Mouse (Mus musculus) embryo, embryonic 10 days (tissue): ENCODE results near the gene Baiap2.

Source experiments
- DNase-seq: peaks from one replicate; pipeline ENCODE4 v3.0.0-alpha.2; 2015; ENCODE audit warnings: low spot score

Baiap2 gene

DNA sequence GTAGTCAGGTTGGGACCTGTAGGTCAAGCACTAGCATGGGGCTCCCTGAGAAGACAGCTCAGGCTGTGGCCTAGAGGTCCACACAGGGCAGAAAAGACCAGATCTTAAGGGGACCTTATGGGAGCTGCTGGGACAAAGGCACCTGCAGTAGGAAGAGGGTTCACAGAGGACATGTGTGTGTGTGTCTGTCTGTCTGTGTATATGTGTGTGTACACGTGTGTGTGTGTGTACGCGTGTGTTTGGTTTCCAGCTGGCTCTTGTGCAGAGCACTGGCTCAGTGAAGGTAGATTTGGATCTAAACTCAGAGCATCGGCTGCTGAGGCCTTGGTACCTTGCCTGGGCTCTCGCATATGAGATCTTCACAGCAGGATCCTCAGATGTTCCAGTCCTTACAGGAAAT is 21.9 kb upstream of the Baiap2 start:
- no peak for DNase-seq

GRCm38 (mm10) chr11:119925176-119925575 is 17.4 kb upstream of the Baiap2 start:
- DNase-seq = no peak

DNA sequence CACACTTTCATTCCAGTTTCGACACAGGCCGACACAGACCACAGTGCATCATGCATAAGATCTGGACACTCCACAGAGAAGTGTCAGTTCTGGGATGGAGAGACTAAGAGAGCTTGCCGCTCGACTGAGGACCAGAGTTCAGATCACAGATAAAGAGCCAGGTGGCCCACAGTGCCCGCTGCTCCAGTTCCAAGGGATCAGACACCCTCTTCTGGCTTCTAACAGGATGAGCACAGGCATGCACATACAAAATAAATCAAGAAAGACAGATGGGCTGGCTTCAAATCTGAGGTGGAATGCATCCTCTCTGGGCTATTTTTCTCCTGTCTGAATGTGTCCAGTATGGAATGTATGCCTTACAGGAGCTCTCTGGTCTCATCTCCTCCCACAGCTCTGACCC is 15.8 kb upstream of the Baiap2 start:
- DNase-seq = no peak

- DNase-seq = no peak
Observed at GRCm38 (mm10) chr11:119928023-119928681, 14.4 kb upstream of the Baiap2 start.

DNA sequence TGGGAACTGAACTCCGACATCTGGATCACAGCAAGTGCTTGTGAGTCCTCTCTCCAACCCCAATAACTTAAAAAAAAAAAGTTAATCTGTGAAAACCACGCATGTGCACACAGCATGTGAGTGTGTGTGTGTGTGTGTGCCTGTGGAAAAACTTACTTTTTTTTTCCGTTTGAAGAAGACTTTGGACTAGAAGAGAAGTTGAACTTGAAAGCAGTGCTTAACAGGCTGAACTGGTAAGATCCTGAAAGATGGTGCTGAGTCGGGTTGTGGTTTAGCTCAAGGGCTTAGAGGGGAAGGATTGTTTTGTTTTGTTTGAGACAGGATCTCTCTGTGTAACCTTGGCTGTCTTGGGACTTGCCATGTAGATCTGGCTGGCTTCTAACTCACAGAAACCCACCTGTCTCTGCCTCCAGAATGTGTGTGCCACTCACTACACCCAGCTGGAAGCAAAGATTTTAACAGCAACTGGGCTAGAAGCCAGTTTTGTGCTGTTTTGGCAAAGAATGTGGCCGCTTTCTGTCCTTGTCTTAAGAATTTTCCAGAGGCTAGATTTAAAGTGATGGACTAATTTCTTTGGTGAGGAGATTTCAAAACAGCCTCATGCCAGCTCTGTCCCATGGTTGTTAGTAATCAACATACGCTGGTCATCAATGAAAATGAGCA is 12.8 kb upstream of the Baiap2 start:
- DNase-seq = no peak

GRCm38 (mm10) chr11:119931809-119932208 is 10.8 kb upstream of the Baiap2 start:
- DNase-seq = no peak

- no peak for DNase-seq
Observed at GRCm38 (mm10) chr11:119933142-119933541, 9.4 kb upstream of the Baiap2 start.

DNA sequence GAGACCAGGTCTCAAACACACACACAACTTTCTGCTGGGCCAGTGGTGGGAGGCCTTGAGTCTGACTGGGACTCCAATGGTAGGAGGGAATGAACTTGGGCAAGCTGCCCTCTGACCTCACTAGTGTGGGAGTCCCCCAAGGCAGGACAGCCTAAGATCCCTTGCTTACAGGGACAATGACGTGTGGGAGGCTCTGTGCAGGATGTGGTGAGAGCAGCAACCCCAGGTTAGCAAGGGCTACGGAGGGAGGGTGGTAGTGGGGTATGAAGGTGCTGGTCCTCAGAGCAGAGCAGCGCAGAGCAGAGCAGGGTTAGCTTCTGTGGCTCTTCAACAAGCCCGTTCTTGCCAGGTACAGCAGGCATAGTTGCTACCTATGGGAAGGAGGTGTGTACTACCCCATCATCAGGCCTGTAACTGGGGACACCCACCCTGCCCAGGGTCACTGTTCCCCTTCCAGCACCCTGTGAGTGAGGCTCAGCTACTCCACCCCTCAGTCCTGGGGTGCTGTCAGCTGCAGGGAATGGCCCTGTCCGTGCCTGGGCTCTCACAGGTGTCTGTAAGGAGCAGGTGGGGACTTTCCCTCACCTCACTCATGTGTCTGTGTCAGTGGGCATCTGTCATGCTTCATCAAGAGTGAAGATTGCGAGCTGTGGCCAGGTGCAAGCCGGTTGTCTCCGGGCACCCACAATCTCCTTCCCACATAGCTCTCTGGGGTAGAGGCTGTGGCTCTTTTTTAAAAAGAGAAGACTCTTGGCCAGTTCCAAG is 8.6 kb upstream of the Baiap2 start:
- DNase-seq = no peak

DNA sequence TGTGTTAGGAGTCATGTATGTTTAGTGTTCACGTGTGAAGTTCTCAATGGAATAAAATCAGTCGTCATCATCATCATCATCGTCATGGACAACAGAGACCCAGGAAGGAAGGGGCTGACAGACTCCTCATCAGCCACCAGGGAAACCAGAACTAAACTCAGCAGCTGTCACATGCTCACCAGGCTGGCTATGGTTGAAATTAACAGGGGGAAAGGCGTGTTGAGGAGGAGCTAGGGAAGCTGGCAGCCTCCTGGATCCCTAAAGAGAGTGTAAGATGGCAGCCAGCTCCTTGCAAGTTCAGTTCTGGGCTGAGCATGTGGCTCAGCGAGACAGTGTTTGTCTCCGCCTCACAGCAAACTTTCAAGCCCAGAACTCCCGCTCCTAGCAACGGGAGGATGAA is 7.8 kb upstream of the Baiap2 start:
- no peak for DNase-seq

GRCm38 (mm10) chr11:119935457-119935856 is 7.1 kb upstream of the Baiap2 start:
- peak; percentile 79 for DNase-seq

- DNase-seq = no peak
Observed at GRCm38 (mm10) chr11:119936456-119936855, 6.1 kb upstream of the Baiap2 start.

- DNase-seq = no peak
Observed at GRCm38 (mm10) chr11:119937216-119937615, 5.3 kb upstream of the Baiap2 start.

DNA sequence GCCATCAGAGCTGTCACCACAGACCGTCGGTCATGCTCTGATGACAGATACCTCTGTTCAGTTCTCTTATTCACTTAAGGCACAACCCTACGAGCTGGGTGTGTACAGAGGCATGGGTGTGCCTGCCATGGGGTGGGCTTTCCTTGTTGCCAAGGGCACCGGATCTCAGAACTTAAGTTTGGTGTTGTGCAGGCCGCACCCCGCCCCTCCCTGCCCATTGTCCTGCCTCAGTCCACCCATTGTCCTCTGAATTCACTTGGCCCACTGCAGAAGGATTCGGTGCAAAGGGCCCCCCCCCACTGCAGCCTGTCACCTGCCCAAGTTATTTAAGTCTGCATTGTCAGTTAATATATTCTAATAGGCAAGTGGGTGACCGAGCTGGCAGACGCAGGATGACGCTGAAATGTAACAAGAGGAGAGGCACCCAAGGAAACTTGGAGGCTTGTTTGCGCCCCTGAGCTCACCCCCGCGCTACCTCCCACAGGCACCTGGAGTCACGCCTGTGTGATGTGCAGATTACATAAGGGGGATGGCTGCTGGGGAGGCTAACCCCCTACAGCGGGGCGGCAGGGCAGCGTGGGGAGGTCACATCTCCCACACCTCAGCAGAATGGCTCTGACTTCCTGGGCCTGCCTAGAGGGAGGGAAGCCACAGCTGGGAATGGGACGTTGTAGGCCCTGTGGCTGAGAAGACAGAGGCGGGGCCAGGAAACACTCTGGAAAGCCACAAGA is 4.6 kb upstream of the Baiap2 start:
- no peak for DNase-seq

- no peak for DNase-seq
Observed at GRCm38 (mm10) chr11:119939073-119939710, 3.4 kb upstream of the Baiap2 start.

DNA sequence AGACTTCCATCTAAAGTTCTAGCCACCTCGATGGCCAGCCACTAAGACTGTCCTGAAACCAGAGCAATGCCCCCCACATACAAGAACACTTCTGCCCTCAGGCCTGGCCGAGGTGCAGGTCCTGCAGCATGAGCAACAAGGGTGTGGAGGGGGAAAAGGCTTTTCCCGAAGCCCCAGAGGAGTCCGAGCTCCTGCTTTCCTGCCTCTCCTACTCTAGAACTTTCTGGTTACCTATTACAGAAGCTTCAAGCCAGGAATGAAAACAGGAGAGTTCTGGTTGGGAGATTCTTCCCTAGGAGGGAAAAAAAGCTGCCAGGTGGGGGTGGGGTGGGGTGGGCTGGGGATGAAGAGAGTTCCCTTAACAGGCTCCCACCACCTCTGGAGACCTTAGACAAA is 2.9 kb upstream of the Baiap2 start:
- DNase-seq = no peak

DNA sequence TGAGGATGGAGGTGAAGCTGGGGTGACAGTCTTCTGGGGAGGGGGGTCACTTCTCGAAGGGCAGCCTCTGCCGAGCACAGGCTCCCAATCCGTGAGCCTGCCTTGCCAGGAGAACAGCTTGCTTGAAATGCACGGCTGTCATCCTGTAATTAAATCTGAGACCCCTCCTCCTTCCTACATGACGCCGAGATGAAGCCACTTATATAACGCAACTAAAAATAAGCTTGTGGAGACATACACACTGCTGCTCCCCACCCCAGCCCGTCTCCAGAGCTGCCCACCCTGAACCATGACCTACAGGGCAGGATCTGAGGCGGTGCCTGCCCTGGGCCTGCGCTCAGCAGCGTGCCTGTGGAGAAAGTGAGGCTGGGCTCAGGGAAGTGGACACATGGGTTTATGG is 2.4 kb upstream of the Baiap2 start:
- DNase-seq = no peak

DNA sequence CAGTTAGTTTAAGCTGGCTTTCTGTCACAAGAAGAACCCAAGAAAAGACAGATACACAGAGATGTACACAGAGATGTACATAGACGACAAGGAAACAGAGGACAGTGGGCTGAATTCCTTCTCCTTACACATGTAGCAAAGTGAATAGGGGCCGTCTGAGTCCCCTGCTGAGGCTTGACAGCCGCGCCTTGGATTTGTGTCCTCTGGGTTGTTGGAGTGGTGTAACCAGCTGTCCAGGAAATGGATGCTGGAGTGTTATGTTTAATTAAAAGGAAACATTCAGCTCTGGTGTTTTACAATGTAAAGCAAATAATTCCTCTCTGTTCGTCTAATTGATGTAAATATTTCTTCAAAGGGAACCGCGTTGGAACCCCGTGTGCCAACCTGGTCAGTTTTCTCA is 769 bp upstream of the Baiap2 start:
- DNase-seq = no peak

GRCm38 (mm10) chr11:119942201-119942726 is 299 bp upstream of the Baiap2 start:
- DNase-seq = peak; percentile 73

- DNase-seq = peak; percentile 54
Observed at GRCm38 (mm10) chr11:119943428-119943988, 945 bp downstream of the Baiap2 start.

DNA sequence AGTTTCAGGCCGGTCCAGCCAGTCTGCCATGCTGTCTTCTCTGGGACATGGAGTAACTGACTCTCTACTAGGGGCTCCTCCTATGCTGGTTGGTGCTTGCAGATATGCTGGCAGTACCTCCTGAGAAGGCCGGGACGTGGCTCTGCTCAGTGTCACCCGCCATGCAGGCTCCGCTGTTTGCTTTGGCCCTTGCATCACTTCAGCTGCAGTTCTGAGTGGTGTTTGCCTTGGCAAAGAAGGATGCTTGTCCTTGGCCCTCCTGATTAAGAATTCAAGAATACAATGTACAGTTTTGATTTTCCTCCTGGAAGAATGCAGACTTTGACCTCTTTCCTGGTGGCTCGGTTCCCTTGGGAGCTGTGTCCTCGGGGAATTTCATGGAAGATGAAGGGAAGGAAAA is 2.8 kb downstream of the Baiap2 start:
- no peak for DNase-seq

DNA sequence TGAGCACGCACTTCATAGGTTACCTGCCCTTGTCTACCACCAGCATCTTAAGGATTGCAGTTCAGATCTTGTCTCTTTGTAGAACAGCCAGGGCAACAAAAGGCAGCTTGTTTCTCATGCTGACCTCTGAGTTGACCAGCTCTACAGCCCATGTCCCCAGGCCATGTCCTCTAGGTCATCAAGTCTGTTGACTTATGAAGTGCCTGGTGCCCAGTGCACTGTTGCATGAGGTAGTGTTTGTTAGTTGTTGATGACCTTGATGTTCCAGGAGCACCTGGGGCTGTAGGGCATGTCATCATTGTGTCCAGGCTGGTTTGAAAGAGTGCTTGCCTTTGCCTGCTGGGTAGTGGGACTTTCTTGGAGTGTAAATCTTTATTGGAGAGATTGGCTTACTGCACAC is 4.9 kb downstream of the Baiap2 start:
- DNase-seq = no peak
